Mouse (Mus musculus) embryonic facial prominence, embryonic 11.5 days (tissue): ENCODE data around the gene Lrrc46. TPM values are rescaled to one million over a fixed set of nuclear protein-coding genes. Genes with fewer than 3 reads are reported as not detected.

ENCODE experiments used
- ATAC-seq: fragments of 200-750 bp; cut with Nextera tagmentation; replicated peaks from 2 replicates; pipeline ENCODE4 v1.8.0; 2017; ENCODE audit warnings: low read depth; ENCODE audit not compliant: insufficient number of reproducible peaks, low FRiP score, low TSS enrichment
- DNase-seq: peaks from one replicate; pipeline ENCODE4 v3.0.0-alpha.2; 2015; ENCODE audit warnings: low spot score
- H3K27ac ChIP-seq: fragments of 300-500 bp; sonication (generic); replicated peaks from 2 replicates; pipeline ENCODE4 v1.5.1; 2014; ENCODE audit warnings: mild to moderate bottlenecking, low read depth, low read length, control low read depth
- H3K27me3 ChIP-seq: fragments of 300-500 bp; sonication (generic); 2 replicates; pipeline ENCODE4 v1.6.1; 2014; ENCODE audit warnings: mild to moderate bottlenecking, low read length, moderate library complexity, mixed read lengths; ENCODE audit not compliant: control insufficient read depth, insufficient read depth
- H3K36me3 ChIP-seq: fragments of 300-500 bp; sonication (generic); replicated peaks from 2 replicates; pipeline ENCODE4 v1.6.1; 2014; ENCODE audit warnings: low read depth, mild to moderate bottlenecking, low read length, moderate library complexity, mixed read lengths; ENCODE audit not compliant: control insufficient read depth, insufficient read depth
- H3K4me1 ChIP-seq: fragments of 300-500 bp; sonication (generic); 2 replicates; pipeline ENCODE4 v1.6.1; 2014; ENCODE audit warnings: low read length, mixed read lengths; ENCODE audit not compliant: control insufficient read depth, insufficient read depth
- H3K4me2 ChIP-seq: fragments of 300-500 bp; sonication (generic); 2 replicates; pipeline ENCODE4 v1.6.1; 2014; ENCODE audit warnings: low read depth, mild to moderate bottlenecking, control low read depth, low read length, moderate library complexity
- H3K4me3 ChIP-seq: fragments of 300-500 bp; sonication (generic); 2 replicates; pipeline ENCODE4 v1.5.1; 2014; ENCODE audit warnings: low read depth, low read length, control low read depth
- H3K9ac ChIP-seq: fragments of 300-500 bp; sonication (generic); replicated peaks from 2 replicates; pipeline ENCODE4 v1.6.1; 2014; ENCODE audit warnings: mild to moderate bottlenecking, control low read depth, low read length
- H3K9me3 ChIP-seq: fragments of 300-500 bp; sonication (generic); replicated peaks from 2 replicates; pipeline ENCODE4 v1.6.1; 2016; ENCODE audit warnings: mild to moderate bottlenecking, low read length, inconsistent platforms, mixed read lengths; ENCODE audit not compliant: control insufficient read depth
- WGBS: fragments of 180-500 bp; shearing (Covaris S2); extraction: QIAGEN DNeasy Blood & Tissue Kit; methylation state at CpG from one replicate; pipeline ENCODE4 v1.1.7; 2014; 5-methylcytosine and 5-hydroxymethylcytosine counted together
- polyA plus RNA-seq: library from polyadenylated mRNA; unstranded; fragments of >200 nt; fragmentation: Nextera tagmentation; extraction: Ambion mirVana; gene quantifications from 2 replicates; pipeline ENCODE4 v1.2.1, GENCODE M21; 2014

Lrrc46 gene
- polyA plus RNA-seq, 1 experiment from 2014 or later: 1.1 TPM

DNA sequence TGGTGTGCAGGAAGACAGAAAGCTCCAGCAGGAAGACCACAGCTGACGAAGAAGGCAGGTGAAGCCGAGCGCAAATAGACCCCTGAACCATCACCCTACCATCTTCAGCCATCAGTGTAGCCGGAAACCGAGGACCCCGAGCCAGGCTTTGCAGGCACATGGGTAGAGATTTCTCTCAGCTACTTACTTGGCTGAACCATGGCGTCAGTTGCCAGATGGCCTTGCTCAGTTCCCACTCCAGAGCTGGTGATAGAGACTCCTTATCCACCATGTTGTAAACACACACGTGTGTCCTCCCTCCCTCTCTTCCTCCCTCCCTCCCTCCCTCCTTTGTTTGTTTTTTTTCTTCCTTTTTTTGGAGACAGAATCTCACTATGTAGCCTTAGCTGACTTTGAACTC, 33.0 kb upstream of the Lrrc46 start:
- WGBS: 75% methylated on average over 8 of the region's 8 CpGs
- Histone ChIP-seq H3K27ac (no peak overlapping the region), H3K4me2 (no peak overlapping the region), H3K36me3 (no peaks in the 10 kb centered on the region), H3K9me3 (no peaks in the 10 kb centered on the region), H3K4me1 (no peaks in the 10 kb centered on the region), H3K9ac (no peak overlapping the region), H3K4me3 (no peak overlapping the region), H3K27me3 (no peaks in the 10 kb centered on the region)
- no peak for DNase-seq
- ATAC-seq: no peak

DNA sequence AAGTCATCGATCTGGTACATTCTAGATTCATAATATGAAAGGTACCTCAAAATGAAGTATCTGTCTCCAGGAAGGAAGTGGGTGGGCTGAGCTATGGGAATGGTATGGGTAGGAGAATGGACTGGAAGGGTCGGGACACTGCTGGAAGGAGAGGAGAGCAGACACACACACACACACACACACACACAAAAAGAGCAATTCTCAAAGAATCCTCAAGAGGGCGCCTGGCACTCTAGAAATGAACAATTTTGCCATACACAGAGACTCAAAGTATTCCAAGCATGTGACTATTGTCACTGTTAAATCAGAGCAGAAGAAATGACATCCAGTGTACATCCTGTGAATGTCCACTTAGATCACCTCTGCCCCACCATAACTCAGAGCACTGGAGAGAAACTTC, 31.3 kb upstream of the Lrrc46 start:
- Histone ChIP-seq H3K9me3 (no peaks in the 10 kb centered on the region), H3K27me3 (no peaks in the 10 kb centered on the region), H3K4me2 (no peak overlapping the region), H3K4me3 (no peak overlapping the region), H3K9ac (no peak overlapping the region; the same call in 1 of the 2 replicates), H3K27ac (no peak overlapping the region), H3K4me1 (no peaks in the 10 kb centered on the region), H3K36me3 (no peaks in the 10 kb centered on the region)
- 23% methylated on average over 3 of the region's 3 CpGs for WGBS
- DNase-seq (peak; percentile 76), ATAC-seq (no peak)

DNA sequence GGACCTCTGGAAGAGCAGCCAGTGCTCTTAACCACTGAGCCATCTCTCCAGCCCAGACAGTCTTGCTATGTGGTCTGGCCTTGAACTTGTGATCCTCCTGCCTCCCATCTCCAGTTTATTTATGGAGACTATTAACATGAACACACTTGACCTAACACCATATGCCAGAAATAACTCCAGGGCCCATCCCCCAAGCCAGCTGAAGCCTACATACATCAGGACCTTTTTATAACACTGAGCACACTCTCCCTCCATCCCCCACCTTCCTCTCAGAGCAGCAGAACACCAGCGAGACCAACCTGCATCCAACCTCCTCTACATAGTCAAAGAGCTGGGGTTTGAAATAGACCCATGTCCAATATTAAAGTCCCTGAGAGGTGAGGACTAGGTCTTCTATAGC, 29.9 kb upstream of the Lrrc46 start:
- Histone ChIP-seq H3K4me2 (no peak overlapping the region), H3K9ac (no peak overlapping the region), H3K36me3 (no peaks in the 10 kb centered on the region), H3K27me3 (no peaks in the 10 kb centered on the region), H3K27ac (no peak overlapping the region), H3K4me1 (no peaks in the 10 kb centered on the region), H3K4me3 (no peak overlapping the region), H3K9me3 (no peaks in the 10 kb centered on the region)
- ATAC-seq (no peak), DNase-seq (no peak)
- WGBS: 59% methylated on average over 1 of the region's 1 CpGs

DNA sequence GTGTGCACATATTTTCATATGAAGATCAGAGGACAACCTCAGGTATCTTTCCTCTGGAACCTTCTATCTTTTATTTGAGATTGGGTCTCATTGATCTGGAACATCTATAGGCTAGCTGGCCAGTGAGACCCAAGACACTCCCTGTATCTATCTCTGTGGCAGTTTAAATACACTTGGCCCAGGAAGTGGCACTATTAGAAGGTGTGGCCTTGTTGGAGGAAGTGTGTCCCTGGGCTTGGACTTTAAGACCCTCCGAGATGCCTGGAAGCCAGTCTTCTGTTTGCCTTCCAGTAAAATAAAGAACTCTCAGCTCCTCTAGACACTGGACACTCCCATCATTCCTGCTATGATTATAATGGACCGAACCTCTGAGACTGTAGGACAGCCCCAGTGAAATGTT, 28.6 kb upstream of the Lrrc46 start:
- ATAC-seq (no peak), DNase-seq (no peak)
- Histone ChIP-seq H3K27ac (no peak overlapping the region), H3K4me1 (no peaks in the 10 kb centered on the region), H3K27me3 (no peaks in the 10 kb centered on the region), H3K9ac (no peak overlapping the region), H3K4me3 (no peak overlapping the region), H3K4me2 (no peak overlapping the region), H3K36me3 (no peaks in the 10 kb centered on the region), H3K9me3 (no peaks in the 10 kb centered on the region)
- WGBS: 81% methylated on average over 2 of the region's 2 CpGs

DNA sequence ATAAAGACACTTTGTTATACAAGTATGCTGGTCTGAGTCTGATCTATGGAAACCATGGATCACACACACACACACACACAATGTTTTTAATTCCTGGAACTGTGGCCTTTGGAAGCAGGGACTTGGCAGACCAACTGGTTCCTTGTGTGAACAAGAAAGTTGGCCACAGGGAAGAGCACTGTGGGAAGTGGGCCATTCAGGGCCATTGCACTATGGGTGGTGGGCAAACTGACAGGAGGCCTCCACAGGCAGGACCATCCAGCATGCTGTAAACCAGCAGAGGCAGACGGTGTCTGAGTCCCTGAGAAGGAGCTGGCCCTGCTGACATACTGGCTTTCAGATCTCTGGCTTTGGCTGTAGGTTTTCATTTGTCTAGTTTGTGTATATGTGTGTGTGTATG, 28.1 kb upstream of the Lrrc46 start:
- H3K36me3 ChIP-seq: no peaks in the 10 kb centered on the region
- H3K4me2 ChIP-seq: no peak overlapping the region
- DNase-seq (no peak), ATAC-seq (no peak)
- no peaks in the 10 kb centered on the region for H3K27me3 ChIP-seq
- H3K4me3 ChIP-seq: no peak overlapping the region
- WGBS: 68% methylated on average over 1 of the region's 1 CpGs
- no peak overlapping the region for H3K9ac ChIP-seq
- H3K4me1 ChIP-seq: no peaks in the 10 kb centered on the region
- no peaks in the 10 kb centered on the region for H3K9me3 ChIP-seq
- no peak overlapping the region for H3K27ac ChIP-seq

DNA sequence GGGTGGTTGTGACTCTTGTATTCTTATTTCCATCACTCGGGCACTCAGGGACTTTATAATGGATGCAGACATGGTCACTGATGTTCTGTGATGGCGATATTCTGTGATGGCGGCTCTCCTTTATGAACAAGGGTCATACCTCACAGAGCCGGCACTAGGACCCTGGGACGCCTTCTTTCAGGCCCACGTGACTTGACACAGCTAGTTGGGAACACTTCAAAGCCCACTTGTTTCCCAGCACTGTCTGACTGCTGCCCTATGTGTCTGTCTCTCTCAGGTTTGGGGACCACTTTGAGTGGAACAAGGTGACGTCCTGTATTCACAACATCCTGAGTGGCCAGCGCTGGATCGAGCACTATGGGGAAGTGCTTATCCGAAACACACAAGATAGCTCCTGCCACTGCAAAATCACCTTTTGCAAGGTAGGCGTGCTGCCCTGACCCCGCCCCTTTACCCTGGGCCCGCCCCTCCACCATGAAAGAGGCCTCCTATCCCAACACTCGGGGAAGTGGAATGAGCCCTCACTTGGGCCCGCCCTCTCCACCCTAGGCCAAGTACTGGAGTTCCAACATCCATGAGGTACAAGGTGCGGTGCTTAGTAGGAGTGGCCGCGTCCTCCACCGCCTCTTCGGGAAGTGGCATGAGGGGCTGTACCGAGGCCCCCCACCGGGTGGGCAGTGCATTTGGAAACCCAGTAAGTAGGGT, 25.6 kb upstream of the Lrrc46 start:
- H3K27ac ChIP-seq: no peak overlapping the region
- DNase-seq (peak; percentile 32), ATAC-seq (no peak)
- H3K9ac ChIP-seq: no peak overlapping the region
- no peak overlapping the region for H3K4me2 ChIP-seq
- H3K4me3 ChIP-seq: no peak overlapping the region
- 45% methylated on average over 22 of the region's 22 CpGs for WGBS
- H3K9me3 ChIP-seq: no peaks in the 10 kb centered on the region
- no peaks in the 10 kb centered on the region for H3K27me3 ChIP-seq
- H3K4me1 ChIP-seq: no peaks in the 10 kb centered on the region
- no peaks in the 10 kb centered on the region for H3K36me3 ChIP-seq

DNA sequence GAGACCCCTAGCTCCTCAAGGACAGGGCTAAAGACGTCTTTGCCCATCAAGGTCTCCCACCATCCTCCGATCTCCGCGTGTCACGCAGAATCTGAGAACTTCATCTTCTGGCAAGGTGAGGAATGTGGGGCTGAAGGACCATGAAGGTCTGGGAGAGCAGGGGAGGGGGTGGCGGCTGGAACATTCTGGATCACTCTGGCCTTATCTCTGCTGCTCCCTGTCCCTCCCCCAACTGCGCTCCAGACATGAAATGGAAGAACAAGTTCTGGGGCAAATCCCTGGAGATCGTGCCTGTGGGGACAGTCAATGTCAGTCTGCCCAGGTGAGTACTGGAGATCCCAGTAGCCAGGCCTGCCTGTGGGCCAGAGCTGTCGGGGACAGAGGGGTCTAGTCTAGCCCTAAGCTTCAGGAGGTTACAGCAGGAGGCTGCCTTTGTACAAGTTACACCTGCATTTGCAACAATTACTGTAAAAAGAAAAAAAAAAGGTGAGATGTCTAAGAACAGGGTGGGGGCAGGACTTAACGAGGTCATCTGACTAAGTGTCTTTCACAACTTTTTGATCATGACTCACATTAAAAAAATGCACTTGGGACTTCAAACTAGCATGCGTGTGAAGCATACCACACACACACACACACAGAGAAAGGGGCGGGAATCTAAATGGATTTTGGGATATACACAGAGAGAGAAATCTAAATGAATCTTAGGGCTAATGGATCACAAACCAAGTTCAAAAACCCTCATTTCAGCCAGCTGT, 24.5 kb upstream of the Lrrc46 start:
- ATAC-seq: no peak
- no peak overlapping the region for H3K9ac ChIP-seq
- WGBS: 87% methylated on average over 12 of the region's 12 CpGs
- DNase-seq: no peak
- H3K27me3 ChIP-seq: no peaks in the 10 kb centered on the region
- no peaks in the 10 kb centered on the region for H3K4me1 ChIP-seq
- H3K27ac ChIP-seq: no peak overlapping the region
- no peak overlapping the region for H3K4me2 ChIP-seq
- no peaks in the 10 kb centered on the region for H3K9me3 ChIP-seq
- H3K4me3 ChIP-seq: no peak overlapping the region
- H3K36me3 ChIP-seq: no peaks in the 10 kb centered on the region

DNA sequence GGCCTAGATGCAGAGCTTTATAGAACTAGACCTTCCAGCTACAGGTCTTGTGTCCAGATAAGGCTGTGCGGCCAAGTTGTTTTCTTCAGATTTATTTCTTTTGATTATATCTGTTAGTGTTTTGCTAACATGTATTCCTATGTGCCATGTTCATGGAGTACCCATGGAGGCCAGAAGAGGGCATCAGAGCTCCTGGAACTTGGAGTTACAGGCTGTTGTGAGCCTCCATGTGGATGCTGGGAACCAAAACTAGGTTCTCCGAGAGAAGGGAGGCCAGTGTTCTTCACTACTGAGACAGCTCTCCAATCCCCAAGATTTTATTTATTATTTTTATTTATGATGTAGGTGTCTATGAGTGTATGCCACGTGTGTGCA, 22.7 kb upstream of the Lrrc46 start:
- ATAC-seq: no peak
- H3K9me3 ChIP-seq: no peaks in the 10 kb centered on the region

More for the DNA sequence above, 22.7 kb upstream of the Lrrc46 start:
- Histone ChIP-seq H3K27ac (no peak overlapping the region), H3K4me1 (no peaks in the 10 kb centered on the region), H3K4me3 (no peak overlapping the region), H3K4me2 (no peak overlapping the region), H3K9ac (no peak overlapping the region), H3K27me3 (no peaks in the 10 kb centered on the region), H3K36me3 (no peaks in the 10 kb centered on the region; the same call in 1 of the 2 replicates)
- no peak for DNase-seq
- 92% methylated on average over 3 of the region's 3 CpGs for WGBS
